Mouse (Mus musculus) thymus, postnatal 25 days (tissue): Measurements from ENCODE around the gene Chst12.
A peak's percentile ranks its signal among the peaks of the same experiment; 100 is the strongest.
"Not testable (repeated sequence)": the region's sequence is repeated elsewhere in the genome, so short reads cannot be mapped to it uniquely, and the experiment has no call there.

Source experiments
- DNase-seq: peaks from one replicate; pipeline ENCODE4 v3.0.0; 2022

Gene Chst12

GRCm38 (mm10) chr5:140505208-140505780, at the start of gene Chst12:
Chst12 (plus strand) TSS chr5:140505550.
- peak; percentile 100 for DNase-seq

GRCm38 (mm10) chr5:140461476-140461875, 43.9 kb upstream of the Chst12 start:
- no peak for DNase-seq

- DNase-seq = not testable (repeated sequence)
Measured at GRCm38 (mm10) chr5:140463151-140463550, 42.2 kb upstream of the Chst12 start.

- no peak for DNase-seq
Measured at GRCm38 (mm10) chr5:140464943-140465342, 40.4 kb upstream of the Chst12 start.

GRCm38 (mm10) chr5:140472336-140472735, 33.0 kb upstream of the Chst12 start:
- DNase-seq = peak; percentile 49

- no peak for DNase-seq
Measured at GRCm38 (mm10) chr5:140481458-140481857, 23.9 kb upstream of the Chst12 start.

- DNase-seq = no peak
Measured at GRCm38 (mm10) chr5:140491142-140491541, 14.2 kb upstream of the Chst12 start.

GRCm38 (mm10) chr5:140492684-140493233, 12.6 kb upstream of the Chst12 start:
- no peak for DNase-seq

GRCm38 (mm10) chr5:140498176-140498575, 7.2 kb upstream of the Chst12 start:
- no peak for DNase-seq

- no peak for DNase-seq
Measured at GRCm38 (mm10) chr5:140500736-140501135, 4.6 kb upstream of the Chst12 start.

- peak; percentile 20 for DNase-seq
Measured at GRCm38 (mm10) chr5:140501982-140502836, 3.1 kb upstream of the Chst12 start.

- DNase-seq = peak; percentile 42
Measured at GRCm38 (mm10) chr5:140502925-140503324, 2.4 kb upstream of the Chst12 start.

GRCm38 (mm10) chr5:140506096-140506794, 895 bp downstream of the Chst12 start:
- DNase-seq = peak; percentile 43

- no peak for DNase-seq
Measured at GRCm38 (mm10) chr5:140507466-140508208, 2.3 kb downstream of the Chst12 start.

GRCm38 (mm10) chr5:140508686-140509085, 3.3 kb downstream of the Chst12 start:
- no peak for DNase-seq

GRCm38 (mm10) chr5:140509204-140509603, 3.9 kb downstream of the Chst12 start:
- DNase-seq = no peak

- peak; percentile 16 for DNase-seq
Measured at GRCm38 (mm10) chr5:140510012-140511000, 5.0 kb downstream of the Chst12 start.

GRCm38 (mm10) chr5:140513921-140514320, 8.6 kb downstream of the Chst12 start:
- no peak for DNase-seq

GRCm38 (mm10) chr5:140514799-140515486, 9.6 kb downstream of the Chst12 start:
- no peak for DNase-seq

- DNase-seq = no peak
Measured at GRCm38 (mm10) chr5:140517159-140517920, 12.0 kb downstream of the Chst12 start.
